Mouse (Mus musculus) E14TG2a.4 (cell line): ENCODE results near the gene Stk32b.

Experiments
- CTCF ChIP-seq: conservative IDR thresholded peaks from 2 replicates; pipeline ENCODE4 v1.5.1; 2014; ENCODE audit warnings: low read length
- POU5F1 ChIP-seq: IDR thresholded peaks from 2 replicates; pipeline ENCODE4 v1.6.1; 2014; ENCODE audit warnings: low read length, borderline replicate concordance

DNA sequence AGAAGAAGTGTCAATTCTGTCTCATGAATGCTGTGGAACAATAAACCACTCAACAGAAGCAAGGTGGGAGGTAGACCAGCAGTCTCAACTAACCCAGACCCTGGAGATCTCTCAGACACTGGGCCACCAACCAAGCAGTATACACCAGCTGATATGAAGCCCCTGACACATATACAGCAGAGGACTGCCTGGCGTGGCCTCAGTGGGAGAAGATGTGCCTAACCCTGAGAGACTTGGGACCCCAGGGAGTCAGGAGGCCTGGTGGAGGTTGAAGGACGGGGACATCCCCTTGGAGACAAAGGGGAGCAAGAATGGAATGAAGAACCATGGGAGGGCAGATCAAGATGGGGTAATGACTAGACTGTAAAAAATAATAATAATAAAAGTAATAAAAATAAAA lies 82.2 kb downstream of the Stk32b start:
- TF ChIP-seq CTCF, result no peak
- no peak for TF ChIP-seq POU5F1
